Mouse (Mus musculus): ENCODE measurements at regions not wholly inside any gene's neighbourhood (a gene's known extent, or its start where the extent isn't known, plus 50 kb on each side); places are given as distances from the start of the nearest gene placed in this dataset.

DNA sequence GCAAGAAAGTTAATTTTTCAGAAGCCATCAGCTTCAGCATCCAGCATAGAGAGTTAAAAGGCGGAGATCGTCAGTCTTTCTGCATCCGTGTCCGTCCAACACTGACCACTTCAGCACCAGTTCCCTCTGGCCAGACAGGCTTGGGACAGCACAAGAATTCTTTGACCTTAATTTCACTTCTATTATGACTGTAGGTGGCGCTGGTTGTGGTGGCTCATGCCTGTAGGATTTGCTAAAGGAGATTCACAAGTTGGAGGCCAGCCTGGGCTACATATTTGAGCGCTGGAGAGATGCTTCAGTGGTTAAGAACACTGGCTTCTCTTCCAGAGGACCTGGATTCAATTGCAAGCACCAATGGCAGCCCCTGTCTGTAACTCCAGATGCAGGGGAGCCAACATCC lies 66.0 kb downstream of the Amer2 start:
- Histone ChIP-seq H3K4me3 (replicated peaks) (no peak overlapping the region), H3K4me1 (no peaks in the 10 kb centered on the region), H3K27me3 (replicated peaks) (no peaks in the 10 kb centered on the region), H3K36me3 (replicated peaks; ENCODE audit: low read length) (no peaks in the 10 kb centered on the region), H3K9me3 (peaks cover 11% of the 10 kb centered on the region)
- TF ChIP-seq GATA1 (IDR thresholded peaks at IDR 0.05; ENCODE audit: borderline replicate concordance, low read length) (no peak), FLI1 (IDR thresholded peaks at IDR 0.05; ENCODE audit: low read length) (no peak)

GRCm38 (mm10) chr14:60443821-60444551 lies 70.9 kb downstream of the Amer2 start:
- H3K9me3 ChIP-seq: peaks cover 11% of the 10 kb centered on the region
- H3K4me1 ChIP-seq: no peaks in the 10 kb centered on the region
- no peak overlapping the region for H3K4me3 ChIP-seq (replicated peaks)
- no peaks in the 10 kb centered on the region for H3K36me3 ChIP-seq (replicated peaks; ENCODE audit: low read length)
- H3K27me3 ChIP-seq (replicated peaks): no peaks in the 10 kb centered on the region
- TF ChIP-seq GATA1 (IDR thresholded peaks at IDR 0.05; ENCODE audit: borderline replicate concordance, low read length): no peak
- no peak for TF ChIP-seq FLI1 (IDR thresholded peaks at IDR 0.05; ENCODE audit: low read length)

GRCm38 (mm10) chr14:60444552-60444937 lies 71.5 kb downstream of the Amer2 start:
- no peaks in the 10 kb centered on the region for H3K27me3 ChIP-seq (replicated peaks)
- TF ChIP-seq GATA1 (IDR thresholded peaks at IDR 0.05; ENCODE audit: borderline replicate concordance, low read length) (no peak), FLI1 (IDR thresholded peaks at IDR 0.05; ENCODE audit: low read length) (no peak)
- H3K4me1 ChIP-seq: no peaks in the 10 kb centered on the region
- peaks cover 11% of the 10 kb centered on the region for H3K9me3 ChIP-seq
- H3K36me3 ChIP-seq (replicated peaks; ENCODE audit: low read length): no peaks in the 10 kb centered on the region
- H3K4me3 ChIP-seq (replicated peaks): no peak overlapping the region

- Histone ChIP-seq H3K9me3 (peaks cover 11% of the 10 kb centered on the region), H3K4me3 (replicated peaks) (no peak overlapping the region), H3K36me3 (replicated peaks; ENCODE audit: low read length) (no peaks in the 10 kb centered on the region), H3K27me3 (replicated peaks) (no peaks in the 10 kb centered on the region), H3K4me1 (no peaks in the 10 kb centered on the region)
- TF ChIP-seq GATA1 (IDR thresholded peaks at IDR 0.05; ENCODE audit: borderline replicate concordance, low read length): no peak
- TF ChIP-seq FLI1 (IDR thresholded peaks at IDR 0.05; ENCODE audit: low read length): no peak
Observed at GRCm38 (mm10) chr14:60446037-60446436, 73.0 kb downstream of the Amer2 start.

DNA sequence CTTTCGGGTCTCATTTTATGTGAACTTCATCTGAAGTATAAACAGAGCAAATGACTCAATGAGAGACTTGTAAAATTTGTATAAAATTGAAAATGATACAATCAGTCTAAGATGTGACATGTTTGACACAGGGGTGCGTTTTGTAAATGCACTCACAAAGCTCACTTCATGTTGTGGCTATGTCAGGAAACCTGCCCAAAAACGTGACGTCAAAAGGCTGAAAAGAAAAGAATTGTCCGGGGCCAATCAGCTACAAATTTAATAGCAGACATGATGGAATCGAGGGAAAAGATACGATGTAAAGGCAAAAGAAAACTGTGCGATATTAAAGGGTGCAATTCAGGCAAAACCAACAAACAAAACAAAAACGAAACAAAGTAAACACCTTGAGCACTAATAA lies 78.2 kb downstream of the Amer2 start:
- Histone ChIP-seq H3K9me3 (no peaks in the 10 kb centered on the region), H3K27me3 (replicated peaks) (no peaks in the 10 kb centered on the region), H3K36me3 (replicated peaks; ENCODE audit: low read length) (no peaks in the 10 kb centered on the region), H3K4me3 (replicated peaks) (no peak overlapping the region), H3K4me1 (no peaks in the 10 kb centered on the region)
- TF ChIP-seq FLI1 (IDR thresholded peaks at IDR 0.05; ENCODE audit: low read length): no peak
- TF ChIP-seq GATA1 (IDR thresholded peaks at IDR 0.05; ENCODE audit: borderline replicate concordance, low read length): no peak

DNA sequence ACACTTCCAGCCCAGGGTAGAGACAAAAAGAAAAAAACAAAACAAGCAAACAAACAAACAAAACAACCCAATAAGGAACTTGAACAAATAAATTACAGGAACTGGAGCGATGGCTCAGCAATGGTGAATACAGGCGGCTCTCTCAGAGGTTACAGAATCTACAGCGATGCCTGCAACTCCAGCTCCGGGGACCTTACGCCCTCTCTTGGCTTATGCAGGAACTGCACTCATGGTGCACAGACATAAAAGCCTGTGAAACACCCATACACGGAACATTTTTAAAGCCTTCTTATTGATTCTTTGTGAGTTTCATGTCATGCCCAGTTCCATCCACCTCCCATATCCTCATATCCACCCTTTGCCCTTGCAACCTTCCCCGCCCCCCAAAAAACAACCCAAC lies 78.6 kb downstream of the Amer2 start:
- TF ChIP-seq GATA1 (IDR thresholded peaks at IDR 0.05; ENCODE audit: borderline replicate concordance, low read length): no peak
- TF ChIP-seq FLI1 (IDR thresholded peaks at IDR 0.05; ENCODE audit: low read length): no peak

GRCm38 (mm10) chr14:60456767-60457166 lies 83.7 kb downstream of the Amer2 start:
- TF ChIP-seq FLI1 (IDR thresholded peaks at IDR 0.05; ENCODE audit: low read length) (no peak), GATA1 (IDR thresholded peaks at IDR 0.05; ENCODE audit: borderline replicate concordance, low read length) (no peak)
- no peaks in the 10 kb centered on the region for H3K27me3 ChIP-seq (replicated peaks)
- H3K4me3 ChIP-seq (replicated peaks): no peak overlapping the region
- peaks cover 12% of the 10 kb centered on the region for H3K9me3 ChIP-seq
- H3K36me3 ChIP-seq (replicated peaks; ENCODE audit: low read length): no peaks in the 10 kb centered on the region
- no peaks in the 10 kb centered on the region for H3K4me1 ChIP-seq

More for the DNA sequence above, 78.6 kb downstream of the Amer2 start:
- no peaks in the 10 kb centered on the region for H3K27me3 ChIP-seq (replicated peaks)
- H3K9me3 ChIP-seq: no peaks in the 10 kb centered on the region
- no peaks in the 10 kb centered on the region for H3K36me3 ChIP-seq (replicated peaks; ENCODE audit: low read length)
- H3K4me1 ChIP-seq: no peaks in the 10 kb centered on the region
- H3K4me3 ChIP-seq (replicated peaks): no peak overlapping the region

DNA sequence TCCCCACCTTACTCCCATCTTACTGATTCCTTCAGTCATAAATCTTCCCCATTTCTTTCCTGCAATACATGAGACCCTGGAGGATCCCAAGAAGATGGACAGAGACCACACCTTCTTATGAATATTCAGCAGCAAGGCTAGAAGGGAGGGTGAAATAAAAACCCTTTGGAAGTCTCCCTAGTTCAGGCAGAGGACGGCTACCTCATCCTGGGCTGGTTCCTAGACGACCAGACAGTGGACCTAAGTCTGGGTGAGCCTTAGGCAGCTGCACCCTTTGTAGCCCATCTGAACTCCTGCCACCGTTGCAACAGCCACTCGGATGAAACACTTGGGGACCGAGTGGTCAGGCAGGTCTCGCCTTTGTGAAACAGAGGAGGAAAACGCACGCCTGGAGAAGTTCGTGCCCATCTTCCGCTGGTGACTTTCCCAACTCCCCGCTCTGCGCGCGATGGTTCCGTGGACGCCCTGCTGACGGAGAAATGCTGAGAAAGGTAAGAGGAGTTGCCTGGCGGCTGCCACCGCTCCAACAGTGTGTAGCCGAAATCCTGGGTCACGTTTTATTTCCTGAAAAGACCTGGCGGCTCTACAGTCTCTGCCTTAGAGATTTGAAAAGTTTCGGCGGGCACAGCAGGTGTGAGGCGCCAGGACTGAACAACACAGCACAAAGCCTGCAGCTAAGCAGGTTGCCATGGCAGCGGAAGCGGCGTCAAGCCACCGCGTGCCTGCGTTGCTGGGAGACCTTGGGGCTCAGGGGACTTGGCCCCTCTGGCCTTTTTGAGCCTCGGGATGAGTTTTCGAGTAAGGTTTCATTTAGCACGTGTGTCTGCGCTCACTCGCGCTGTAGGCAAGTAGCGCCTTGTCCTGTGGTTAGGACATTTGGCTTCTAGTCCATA lies 112.2 kb downstream of the Amer2 start:
- peaks cover 32% of the 10 kb centered on the region for H3K27me3 ChIP-seq (replicated peaks)
- H3K36me3 ChIP-seq (replicated peaks; ENCODE audit: low read length): no peaks in the 10 kb centered on the region
- TF ChIP-seq FLI1 (IDR thresholded peaks at IDR 0.05; ENCODE audit: low read length): no peak
- no peak for TF ChIP-seq GATA1 (IDR thresholded peaks at IDR 0.05; ENCODE audit: borderline replicate concordance, low read length)
- H3K4me3 ChIP-seq (replicated peaks): peak overlapping the region; percentile 85
- peaks cover 9% of the 10 kb centered on the region for H3K4me1 ChIP-seq
- peaks cover 12% of the 10 kb centered on the region for H3K9me3 ChIP-seq

GRCm38 (mm10) chr14:60485889-60486274 lies 112.8 kb downstream of the Amer2 start:
- TF ChIP-seq FLI1 (IDR thresholded peaks at IDR 0.05; ENCODE audit: low read length): no peak
- no peak for TF ChIP-seq GATA1 (IDR thresholded peaks at IDR 0.05; ENCODE audit: borderline replicate concordance, low read length)
- Histone ChIP-seq H3K27me3 (replicated peaks) (peaks cover 32% of the 10 kb centered on the region), H3K9me3 (peaks cover 17% of the 10 kb centered on the region), H3K4me1 (peaks cover 9% of the 10 kb centered on the region), H3K4me3 (replicated peaks) (peak overlapping the region; percentile 85), H3K36me3 (replicated peaks; ENCODE audit: low read length) (no peaks in the 10 kb centered on the region)
